Mouse (Mus musculus): ENCODE results near the gene Ap2a1. TPM values are rescaled to one million over a fixed set of nuclear protein-coding genes. Genes with fewer than 3 reads are reported as not detected.

The Ap2a1 gene
- polyA plus RNA-seq, 1 experiment: 69.9 TPM

- Histone ChIP-seq H3K27ac (ENCODE audit: insufficient read depth, low read length) (peak overlapping the region; percentile 79), H3K27me3 (ENCODE audit: control insufficient read depth, insufficient read depth, low read length) (no peaks in the 10 kb centered on the region; the same call in 1 of the 2 replicates), H3K4me3 (ENCODE audit: extremely low read depth, insufficient read depth, insufficient read length) (peak overlapping the region; percentile 60), H3K4me1 (ENCODE audit: control insufficient read depth, insufficient read depth, insufficient read length) (peaks cover 13% of the 10 kb centered on the region; the same call in 1 of the 2 replicates), H3K36me3 (ENCODE audit: control insufficient read depth, insufficient read depth, low read length) (0 out of 2 replicates have a peak, but pooled peaks cover 5% of the 10 kb centered on the region)
- DNase-seq (ENCODE audit: low read depth in 1 of 2, low spot score in 2 of 2): no peak
- WGBS: under 1% methylated on average over 103 of the region's 108 CpGs
- TF ChIP-seq POLR2A (IDR thresholded peaks at IDR 0.05; ENCODE audit: low read depth, low read length): no peak
These were observed 60.2 kb downstream of the Ap2a1 start for GRCm38 (mm10) chr7:44868919-44869696.

- peaks cover 10% of the 10 kb centered on the region for H3K36me3 ChIP-seq (ENCODE audit: control insufficient read depth, insufficient read depth, low read length)
- no peak for DNase-seq (ENCODE audit: low read depth in 1 of 2, low spot score in 2 of 2)
- TF ChIP-seq POLR2A (IDR thresholded peaks at IDR 0.05; ENCODE audit: low read depth, low read length) (no peak), CTCF (IDR thresholded peaks at IDR 0.05; ENCODE audit: extremely low read depth, insufficient read depth, insufficient read length, insufficient replicate concordance) (no peak)
- H3K27ac ChIP-seq (ENCODE audit: insufficient read depth, low read length): no peak overlapping the region
- H3K27me3 ChIP-seq (ENCODE audit: control insufficient read depth, insufficient read depth, low read length): no peaks in the 10 kb centered on the region; the same call in 1 of the 2 replicates
- whole genome bisulfite sequencing: 19% methylated on average over 16 of the region's 16 CpGs
- H3K4me3 ChIP-seq (ENCODE audit: extremely low read depth, insufficient read depth, insufficient read length): peak overlapping the region; percentile 60; the same call in 1 of the 2 replicates
- peaks cover 13% of the 10 kb centered on the region; the same call in 1 of the 2 replicates for H3K4me1 ChIP-seq (ENCODE audit: control insufficient read depth, insufficient read depth, insufficient read length)
These were observed 60.8 kb downstream of the Ap2a1 start for GRCm38 (mm10) chr7:44868465-44868864.

GRCm38 (mm10) chr7:44867802-44868201 is 61.5 kb downstream of the Ap2a1 start:
- Histone ChIP-seq H3K4me3 (ENCODE audit: extremely low read depth, insufficient read depth, insufficient read length) (no peak overlapping the region), H3K27me3 (ENCODE audit: control insufficient read depth, insufficient read depth, low read length) (no peaks in the 10 kb centered on the region; the same call in 1 of the 2 replicates), H3K27ac (ENCODE audit: insufficient read depth, low read length) (no peak overlapping the region), H3K4me1 (ENCODE audit: control insufficient read depth, insufficient read depth, insufficient read length) (peaks cover 13% of the 10 kb centered on the region; the same call in 1 of the 2 replicates), H3K36me3 (ENCODE audit: control insufficient read depth, insufficient read depth, low read length) (peaks cover 14% of the 10 kb centered on the region)
- TF ChIP-seq CTCF (IDR thresholded peaks at IDR 0.05; ENCODE audit: extremely low read depth, insufficient read depth, insufficient read length, insufficient replicate concordance) (no peak), POLR2A (IDR thresholded peaks at IDR 0.05; ENCODE audit: low read depth, low read length) (no peak)
- 77% methylated on average over 9 of the region's 9 CpGs for WGBS
- no peak for DNase-seq (ENCODE audit: low read depth in 1 of 2, low spot score in 2 of 2)

- no peak overlapping the region for H3K27ac ChIP-seq (ENCODE audit: insufficient read depth, low read length)
- H3K27me3 ChIP-seq (ENCODE audit: control insufficient read depth, insufficient read depth, low read length): no peaks in the 10 kb centered on the region; the same call in 1 of the 2 replicates
- H3K36me3 ChIP-seq (ENCODE audit: control insufficient read depth, insufficient read depth, low read length): peaks cover 17% of the 10 kb centered on the region
- H3K4me3 ChIP-seq (ENCODE audit: extremely low read depth, insufficient read depth, insufficient read length): no peak overlapping the region
- WGBS: 85% methylated on average over 18 of the region's 19 CpGs
- no peak for DNase-seq (ENCODE audit: low read depth in 1 of 2, low spot score in 2 of 2)
- H3K4me1 ChIP-seq (ENCODE audit: control insufficient read depth, insufficient read depth, insufficient read length): peaks cover 13% of the 10 kb centered on the region; the same call in 1 of the 2 replicates
- no peak for TF ChIP-seq CTCF (IDR thresholded peaks at IDR 0.05; ENCODE audit: extremely low read depth, insufficient read depth, insufficient read length, insufficient replicate concordance)
- no peak for TF ChIP-seq POLR2A (IDR thresholded peaks at IDR 0.05; ENCODE audit: low read depth, low read length)
These were observed 62.1 kb downstream of the Ap2a1 start for GRCm38 (mm10) chr7:44867010-44867702.

- TF ChIP-seq POLR2A (IDR thresholded peaks at IDR 0.05; ENCODE audit: low read depth, low read length): no peak
- TF ChIP-seq CTCF (IDR thresholded peaks at IDR 0.05; ENCODE audit: extremely low read depth, insufficient read depth, insufficient read length, insufficient replicate concordance): no peak
- Histone ChIP-seq H3K4me1 (ENCODE audit: control insufficient read depth, insufficient read depth, insufficient read length) (peaks cover 13% of the 10 kb centered on the region; the same call in 1 of the 2 replicates), H3K27me3 (ENCODE audit: control insufficient read depth, insufficient read depth, low read length) (no peaks in the 10 kb centered on the region; the same call in 1 of the 2 replicates), H3K27ac (ENCODE audit: insufficient read depth, low read length) (no peak overlapping the region), H3K36me3 (ENCODE audit: control insufficient read depth, insufficient read depth, low read length) (peaks cover 21% of the 10 kb centered on the region), H3K4me3 (ENCODE audit: extremely low read depth, insufficient read depth, insufficient read length) (no peak overlapping the region)
- DNase-seq (ENCODE audit: low read depth in 1 of 2, low spot score in 2 of 2): no peak
- 54% methylated on average over 15 of the region's 15 CpGs for WGBS
These were observed 62.9 kb downstream of the Ap2a1 start for GRCm38 (mm10) chr7:44866276-44867009.
